Comparison of ENCODE assay signal across 12 mouse cellular contexts in genomic region chr12:54651820-54652219, GRCm38 (mm10). TPM values are rescaled to one million over a fixed set of nuclear protein-coding genes. Genes with fewer than 3 reads are reported as not detected.
DNase-seq lines count a peak whose midpoint lies in the region; ATAC-seq and TF ChIP-seq lines count a peak whose summit lies in the region.
"Had no signal": no experiment of that assay in that cellular context is flagged by ENCODE, and none has a peak within 500 bp of the region (broad histone marks: within the 10 kb centered on the region; RNA-seq: fewer than 3 reads in every experiment).

No protein-coding gene starts in this region.

- no peak for TF ChIP-seq CTCF in hindbrain, postnatal 0 days (IDR thresholded peaks at IDR 0.05; ENCODE audit: low read depth)
- no peak for TF ChIP-seq CTCF in E14TG2a.4 (conservative IDR thresholded peaks at IDR 0.05; ENCODE audit: low read length)
- TF ChIP-seq CTCF in kidney, postnatal 0 days (IDR thresholded peaks at IDR 0.05; ENCODE audit: low read depth): no peak
- no peak for TF ChIP-seq CTCF in cerebellum, adult 2 months (IDR thresholded peaks at IDR 0.05; ENCODE audit: borderline replicate concordance, insufficient read depth, low read depth, low read length)

- no peak overlapping the region for H3K4me3 ChIP-seq in hindbrain, postnatal 0 days (ENCODE audit: low read length)
- H3K4me3 ChIP-seq in hindbrain, embryonic 12.5 days: no peak overlapping the region
- H3K4me3 ChIP-seq in E14TG2a.4 (replicated peaks; ENCODE audit: low read length): peak overlapping the region; percentile 58
- H3K4me3 ChIP-seq in kidney, postnatal 0 days (replicated peaks; ENCODE audit: low read depth, low read length): no peak overlapping the region
- no peak overlapping the region for H3K4me3 ChIP-seq in cerebellum, adult 2 months (replicated peaks; ENCODE audit: insufficient read depth, low read depth, low read length)
- H3K4me3 ChIP-seq in midbrain, embryonic 16.5 days (ENCODE audit: low read depth, low read length): no peak overlapping the region
- H3K4me3 ChIP-seq: megakaryocyte, embryonic 14.5 days had no signal

- H3K9ac ChIP-seq in hindbrain, postnatal 0 days (replicated peaks; ENCODE audit: low read length): no peak overlapping the region
- H3K9ac ChIP-seq in hindbrain, embryonic 12.5 days: no peak overlapping the region
- H3K9ac ChIP-seq in kidney, postnatal 0 days (ENCODE audit: low read depth, low read length): no peak overlapping the region
- H3K9ac ChIP-seq in midbrain, embryonic 16.5 days (ENCODE audit: low read depth, low read length): no peak overlapping the region

- 58% methylated on average over 8 of the region's 8 CpGs for WGBS in hindbrain, postnatal 0 days
- 64% methylated on average over 8 of the region's 8 CpGs for WGBS in hindbrain, embryonic 12.5 days
- WGBS in kidney, postnatal 0 days: 48% methylated on average over 8 of the region's 8 CpGs
- 64% methylated on average over 8 of the region's 8 CpGs for WGBS in cerebellum, adult 2 months
- 80% methylated on average over 8 of the region's 8 CpGs for WGBS in midbrain, embryonic 16.5 days

- H3K27ac ChIP-seq in hindbrain, postnatal 0 days: peak overlapping the region; percentile 11; the same call in 1 of the 2 replicates
- H3K27ac ChIP-seq in hindbrain, embryonic 12.5 days: no peak overlapping the region
- peak overlapping the region; percentile 31; the same call in 1 of the 2 replicates for H3K27ac ChIP-seq in kidney, postnatal 0 days
- H3K27ac ChIP-seq in cerebellum, adult 2 months (ENCODE audit: insufficient read depth, low read length): no peak overlapping the region
- no peak overlapping the region for H3K27ac ChIP-seq in midbrain, embryonic 16.5 days (ENCODE audit: low read length)

- TF ChIP-seq POLR2A in cerebellum, adult 2 months (IDR thresholded peaks at IDR 0.05; ENCODE audit: borderline replicate concordance, insufficient read depth, low read length): no peak

- DNase-seq in hindbrain, postnatal 0 days (ENCODE audit: low spot score): no peak
- peak; percentile 27 for DNase-seq in brain, adult 2 months (ENCODE audit: low read depth, low spot score)
- DNase-seq in kidney, postnatal 0 days (ENCODE audit: low spot score): peak; percentile 27
- no peak for DNase-seq in cerebellum, adult 2 months
- no peak for DNase-seq in layer of hippocampus, postnatal 10 days (ENCODE audit: low spot score in 2 of 2)
- DNase-seq: adrenal gland, postnatal 10 days; cerebellum, adult 8-10 months had no signal

- 0 out of 2 replicates have a peak overlapping the region, but pooled peaks have one; percentile 1 for H3K4me2 ChIP-seq in hindbrain, postnatal 0 days (ENCODE audit: low read depth, low read length)
- H3K4me2 ChIP-seq in hindbrain, embryonic 12.5 days (replicated peaks): no peak overlapping the region
- peak overlapping the region; percentile 10; the same call in 1 of the 2 replicates for H3K4me2 ChIP-seq in kidney, postnatal 0 days (ENCODE audit: low read length)
- H3K4me2 ChIP-seq in midbrain, embryonic 16.5 days (ENCODE audit: low read length): no peak overlapping the region

- H3K36me3 ChIP-seq in hindbrain, postnatal 0 days (ENCODE audit: insufficient read depth, low read length): no peaks in the 10 kb centered on the region
- H3K36me3 ChIP-seq in hindbrain, embryonic 12.5 days: peaks cover 12% of the 10 kb centered on the region; the same call in 1 of the 2 replicates
- H3K36me3 ChIP-seq in E14TG2a.4 (ENCODE audit: insufficient read depth, low read length): peaks cover 14% of the 10 kb centered on the region
- no peaks in the 10 kb centered on the region for H3K36me3 ChIP-seq in kidney, postnatal 0 days (ENCODE audit: insufficient read depth, low read length)
- no peaks in the 10 kb centered on the region for H3K36me3 ChIP-seq in midbrain, embryonic 16.5 days (ENCODE audit: control insufficient read depth, insufficient read depth, low read length)

- no peaks in the 10 kb centered on the region for H3K9me3 ChIP-seq in hindbrain, postnatal 0 days (ENCODE audit: low read length)
- H3K9me3 ChIP-seq in hindbrain, embryonic 12.5 days (replicated peaks): no peaks in the 10 kb centered on the region
- no peaks in the 10 kb centered on the region for H3K9me3 ChIP-seq in E14TG2a.4 (ENCODE audit: low read length)
- no peaks in the 10 kb centered on the region for H3K9me3 ChIP-seq in kidney, postnatal 0 days (replicated peaks; ENCODE audit: low read length)
- no peaks in the 10 kb centered on the region for H3K9me3 ChIP-seq in midbrain, embryonic 16.5 days (replicated peaks; ENCODE audit: control insufficient read depth, low read length, poor library complexity, severe bottlenecking)
- H3K9me3 ChIP-seq: megakaryocyte, embryonic 14.5 days had no signal

- peaks cover 5% of the 10 kb centered on the region; the same call in 1 of the 2 replicates for H3K4me1 ChIP-seq in hindbrain, postnatal 0 days (ENCODE audit: insufficient read depth, low read length)
- H3K4me1 ChIP-seq in hindbrain, embryonic 12.5 days: peaks cover 27% of the 10 kb centered on the region
- peaks cover 30% of the 10 kb centered on the region for H3K4me1 ChIP-seq in E14TG2a.4 (replicated peaks; ENCODE audit: low read depth, low read length)
- H3K4me1 ChIP-seq in kidney, postnatal 0 days (replicated peaks; ENCODE audit: insufficient read depth, low read length): peaks cover 16% of the 10 kb centered on the region; the same call in 1 of the 2 replicates
- peaks cover 11% of the 10 kb centered on the region for H3K4me1 ChIP-seq in cerebellum, adult 2 months (ENCODE audit: control insufficient read depth, insufficient read depth, low read length)
- peaks cover 21% of the 10 kb centered on the region for H3K4me1 ChIP-seq in midbrain, embryonic 16.5 days (ENCODE audit: control insufficient read depth, insufficient read depth, low read length)

- H3K27me3 ChIP-seq in hindbrain, postnatal 0 days (ENCODE audit: insufficient read depth, low read length): no peaks in the 10 kb centered on the region
- no peaks in the 10 kb centered on the region for H3K27me3 ChIP-seq in hindbrain, embryonic 12.5 days
- no peaks in the 10 kb centered on the region for H3K27me3 ChIP-seq in E14TG2a.4 (ENCODE audit: insufficient read depth, low read length)
- H3K27me3 ChIP-seq in kidney, postnatal 0 days (ENCODE audit: insufficient read depth, low read length): no peaks in the 10 kb centered on the region
- H3K27me3 ChIP-seq in cerebellum, adult 2 months (ENCODE audit: control insufficient read depth, insufficient read depth, low read length): no peaks in the 10 kb centered on the region
- H3K27me3 ChIP-seq in midbrain, embryonic 16.5 days (ENCODE audit: control insufficient read depth, insufficient read depth, low read depth, low read length): no peaks in the 10 kb centered on the region
- H3K27me3 ChIP-seq: megakaryocyte, embryonic 14.5 days had no signal

- no peak for ATAC-seq in hindbrain, postnatal 0 days
- ATAC-seq in hindbrain, embryonic 12.5 days (ENCODE audit: low FRiP score): no peak
- ATAC-seq in kidney, postnatal 0 days (replicated peaks; ENCODE audit: low FRiP score, low read depth): no peak
- ATAC-seq in midbrain, embryonic 16.5 days: no peak
- ATAC-seq: inflammation-experienced regulatory T-cells, adult 6 months had no signal

RNA-seq across cellular contexts. Expression of gene Sptssa, which starts 4.6 kb away (rescaled TPM):
- 51.9 and 66.0 TPM in 2 replicates for total RNA-seq in hindbrain, postnatal 0 days (2014; rRNA removed)
- polyA plus RNA-seq in hindbrain, postnatal 0 days (2015; fragmentation: Nextera tagmentation; extraction: Ambion mirVana): 222 and 227 TPM in 2 replicates
- 166 and 176 TPM in 2 replicates for polyA plus RNA-seq in hindbrain, embryonic 12.5 days (2016; fragmentation: Nextera tagmentation; extraction: Ambion mirVana)
- 232 and 235 TPM in 2 replicates for polyA plus RNA-seq in kidney, postnatal 0 days (2015; fragmentation: Nextera tagmentation; extraction: Ambion mirVana)
- 50.6 and 52.9 TPM in 2 replicates for polyA plus RNA-seq in cerebellum, adult 2 months (2012; rRNA removed)
- total RNA-seq in layer of hippocampus, postnatal 10 days (2021): 10 to 100 TPM; 44.5 to 50.9 TPM
- polyA plus RNA-seq in midbrain, embryonic 16.5 days (2015; fragmentation: Nextera tagmentation; extraction: Ambion mirVana): 202 and 208 TPM in 2 replicates

RNA-seq across cellular contexts. Expression of gene Eapp, which starts 43.9 kb away (rescaled TPM):
- 18.0 and 19.0 TPM in 2 replicates for total RNA-seq in hindbrain, postnatal 0 days (2014; rRNA removed)
- polyA plus RNA-seq in hindbrain, postnatal 0 days (2015; fragmentation: Nextera tagmentation; extraction: Ambion mirVana): 95.3 and 96.2 TPM in 2 replicates
- polyA plus RNA-seq in hindbrain, embryonic 12.5 days (2016; fragmentation: Nextera tagmentation; extraction: Ambion mirVana): 79.8 and 85.3 TPM in 2 replicates
- 77.4 and 85.6 TPM in 2 replicates for polyA plus RNA-seq in kidney, postnatal 0 days (2015; fragmentation: Nextera tagmentation; extraction: Ambion mirVana)
- 27.4 and 28.6 TPM in 2 replicates for polyA plus RNA-seq in cerebellum, adult 2 months (2012; rRNA removed)
- total RNA-seq in layer of hippocampus, postnatal 10 days (2021): 10 to 100 TPM; 44.8 to 48.2 TPM
- 82.1 and 84.0 TPM in 2 replicates for polyA plus RNA-seq in midbrain, embryonic 16.5 days (2015; fragmentation: Nextera tagmentation; extraction: Ambion mirVana)

Comparison
In these comparisons a context has a peak if more than half of its experiments do, and no peak if none do; other contexts are left out.
1. H3K27ac ChIP-seq: peak in hindbrain, postnatal 0 days (single experiment) and kidney, postnatal 0 days (single experiment); none in hindbrain, embryonic 12.5 days (single experiment), cerebellum, adult 2 months (single experiment) and midbrain, embryonic 16.5 days (single experiment).
2. H3K4me2 ChIP-seq: peak in hindbrain, postnatal 0 days (single experiment) and kidney, postnatal 0 days (single experiment); none in hindbrain, embryonic 12.5 days (single experiment) and midbrain, embryonic 16.5 days (single experiment).
3. DNase-seq: peak in brain, adult 2 months (single experiment) and kidney, postnatal 0 days (single experiment); none in hindbrain, postnatal 0 days (single experiment), cerebellum, adult 2 months (0 of 2) and layer of hippocampus, postnatal 10 days (0 of 2).